Mouse (Mus musculus): ENCODE data around the gene Nphs1. TPM values are rescaled to one million over a fixed set of nuclear protein-coding genes. Genes with fewer than 3 reads are reported as not detected.
A peak's percentile ranks its signal among the peaks of the same experiment; 100 is the strongest.

Gene Nphs1
- total RNA-seq, 2 experiments from 2014 or later = not detected

DNA sequence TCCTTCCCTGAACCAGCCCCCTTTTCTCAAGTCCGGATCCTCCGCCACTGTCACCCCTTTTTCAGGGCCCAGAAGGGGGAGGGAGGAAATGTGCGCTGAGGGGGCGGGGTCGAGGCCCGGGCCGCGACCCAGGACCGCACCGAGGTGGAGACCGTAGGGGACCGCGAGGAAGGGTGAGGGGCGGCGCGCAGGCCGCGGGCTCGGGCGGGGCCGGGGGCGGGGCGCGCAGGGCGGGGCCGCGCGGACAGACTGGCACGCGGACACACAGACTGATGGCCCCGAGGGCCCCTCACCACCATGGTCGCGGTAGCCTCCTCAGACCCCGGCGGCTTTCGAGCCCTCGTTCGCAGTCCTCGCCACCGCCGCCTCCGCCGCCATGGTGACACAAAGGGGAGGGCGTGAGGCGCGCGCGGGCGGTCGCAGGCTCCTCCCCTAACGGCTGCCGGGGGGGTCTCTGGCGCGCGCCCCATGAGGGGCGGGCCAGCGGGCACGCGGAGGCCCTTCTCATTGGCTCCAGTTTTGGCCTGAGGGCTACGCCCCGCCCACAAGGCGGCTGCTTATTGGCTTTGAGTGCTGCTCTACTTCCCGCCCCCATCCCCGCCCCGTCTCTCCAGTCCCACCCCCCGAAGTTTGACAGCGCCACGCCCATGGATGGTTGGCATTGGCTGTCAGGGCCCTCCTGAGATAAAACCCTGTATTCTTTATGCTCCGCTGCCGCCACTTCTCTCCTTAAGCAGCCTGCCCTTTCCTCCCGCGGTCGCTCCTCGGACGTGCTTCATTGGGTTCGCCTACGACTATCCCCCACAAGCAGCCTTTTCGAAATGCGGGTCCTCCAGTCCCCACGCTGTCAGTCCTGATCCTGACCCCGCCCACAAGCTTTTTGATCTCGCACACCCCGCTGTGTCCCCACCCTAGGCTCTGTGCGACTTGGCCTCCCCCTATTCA lies 76.8 kb downstream of the Nphs1 start, which contains the start of gene Arhgap33:
Gene Arhgap33, minus strand, starts transcription at position 428 of the 945 bp plus-strand sequence.
- peak; percentile 93 to 94 for DNase-seq
- intact Hi-C loops (cut with DNase I) = no loop called here

Other genes with a start within 250 kb of the Nphs1 start
- gene Polr2i, start 226.4 kb upstream of the Nphs1 start, total RNA-seq (2021) = 10 to 100 TPM; 52.3 to 59.5 TPM
- gene Tbcb, start 226.0 kb upstream of the Nphs1 start, total RNA-seq (2021) = 10 to 100 TPM; 58.8 to 61.7 TPM
- gene Ovol3, start 222.6 kb upstream of the Nphs1 start, total RNA-seq (2021) = not detected
- under 1 TPM; 0.22 to 0.35 TPM for gene Thap8, start 178.2 kb upstream of the Nphs1 start, total RNA-seq (2021)
- 1 to 10 TPM; 1.5 to 1.9 TPM for gene Wdr62, start 177.9 kb upstream of the Nphs1 start, total RNA-seq (2021)
- 10 to 100 TPM in 1 of 2 experiments, 1 to 10 TPM in 1; 6.0 to 11.4 TPM for gene Clip3, start 166.6 kb upstream of the Nphs1 start, total RNA-seq (2021)
- gene Alkbh6, start 149.6 kb upstream of the Nphs1 start, total RNA-seq (2021) = 10 to 100 TPM; 22.0 to 23.0 TPM
- 1 to 10 TPM in 1 of 2 experiments, under 1 TPM in 1; 0.81 to 1.3 TPM for gene Syne4, start 143.5 kb upstream of the Nphs1 start, total RNA-seq (2021)
- under 1 TPM; 0.65 to 0.78 TPM for gene E130208F15Rik, start 136.6 kb upstream of the Nphs1 start, total RNA-seq (2021)
- gene Sdhaf1, start 134.4 kb upstream of the Nphs1 start, total RNA-seq (2021) = 10 to 100 TPM; 12.0 to 12.5 TPM
- gene Lrfn3, start 95.5 kb upstream of the Nphs1 start, total RNA-seq (2021) = 1 to 10 TPM; 1.3 to 1.4 TPM
- gene Tyrobp, start 44.6 kb upstream of the Nphs1 start, total RNA-seq (2021) = 10 to 100 TPM; 22.1 to 22.4 TPM
- not detected for gene Hcst, start 38.5 kb upstream of the Nphs1 start, total RNA-seq (2021)
- under 1 TPM; 0.27 to 0.28 TPM for gene Nfkbid, start 36.6 kb upstream of the Nphs1 start, total RNA-seq (2021)
- 1 to 10 TPM; 2.7 to 3.1 TPM for gene Aplp1, start 12.8 kb upstream of the Nphs1 start, total RNA-seq (2021)
- gene Kirrel2, start 625 bp upstream of the Nphs1 start, total RNA-seq (2021) = not detected
- gene Prodh2, start 35.3 kb downstream of the Nphs1 start, total RNA-seq (2021) = not detected
- under 1 TPM; 0.56 to 0.89 TPM for gene Arhgap33, start 76.7 kb downstream of the Nphs1 start, total RNA-seq (2021)
- 100 to 1,000 TPM; 749 to 757 TPM for gene Hspb6, start 93.9 kb downstream of the Nphs1 start, total RNA-seq (2021)
- 1 to 10 TPM; 3.3 to 5.4 TPM for gene Proser3, start 94.0 kb downstream of the Nphs1 start, total RNA-seq (2021)
- gene Lin37, start 101.5 kb downstream of the Nphs1 start, total RNA-seq (2021) = 10 to 100 TPM; 13.4 to 16.0 TPM
- 10 to 100 TPM; 62.9 to 63.4 TPM for gene U2af1l4, start 105.0 kb downstream of the Nphs1 start, total RNA-seq (2021)
- 1 to 10 TPM; 1.4 to 1.6 TPM for gene Gm49396, start 105.0 kb downstream of the Nphs1 start, total RNA-seq (2021)
- gene Psenen, start 105.3 kb downstream of the Nphs1 start, total RNA-seq (2021) = 10 to 100 TPM; 75.8 to 81.6 TPM
- gene Igflr1, start 107.1 kb downstream of the Nphs1 start, total RNA-seq (2021) = 1 to 10 TPM in 1 of 2 experiments, under 1 TPM in 1; 0.67 to 1.2 TPM
- 10 to 100 TPM; 18.5 to 20.5 TPM for gene Kmt2b, start 130.4 kb downstream of the Nphs1 start, total RNA-seq (2021)
- gene Zbtb32, start 140.6 kb downstream of the Nphs1 start, total RNA-seq (2021) = not detected
- under 1 TPM; 0.19 to 0.56 TPM for gene Upk1a, start 154.5 kb downstream of the Nphs1 start, total RNA-seq (2021)
- gene Cox6b1, start 167.8 kb downstream of the Nphs1 start, total RNA-seq (2021) = 1,000 to 10,000 TPM; 4,758 to 4,785 TPM
- not detected for gene Etv2, start 177.5 kb downstream of the Nphs1 start, total RNA-seq (2021)
- gene Rbm42, start 192.0 kb downstream of the Nphs1 start, total RNA-seq (2021) = 10 to 100 TPM; 51.9 to 54.5 TPM
- gene Haus5, start 206.7 kb downstream of the Nphs1 start, total RNA-seq (2021) = 1 to 10 TPM; 6.0 to 6.4 TPM
- gene Pmis2, start 213.3 kb downstream of the Nphs1 start, total RNA-seq (2021) = under 1 TPM in 1 of 2 experiments, not detected in 1; 0.49 TPM
- not detected for gene 2200002J24Rik, start 240.6 kb downstream of the Nphs1 start, total RNA-seq (2021)